Mouse (Mus musculus) cerebellum, postnatal 25 days (tissue): ENCODE results near the gene Txndc15.

Experiments used
- DNase-seq, 2 experiments: peaks; one replicate each; pipeline ENCODE4 v3.0.0; 2021; ENCODE audit warnings: mixed read lengths in 2 of 2

Txndc15 gene

DNA sequence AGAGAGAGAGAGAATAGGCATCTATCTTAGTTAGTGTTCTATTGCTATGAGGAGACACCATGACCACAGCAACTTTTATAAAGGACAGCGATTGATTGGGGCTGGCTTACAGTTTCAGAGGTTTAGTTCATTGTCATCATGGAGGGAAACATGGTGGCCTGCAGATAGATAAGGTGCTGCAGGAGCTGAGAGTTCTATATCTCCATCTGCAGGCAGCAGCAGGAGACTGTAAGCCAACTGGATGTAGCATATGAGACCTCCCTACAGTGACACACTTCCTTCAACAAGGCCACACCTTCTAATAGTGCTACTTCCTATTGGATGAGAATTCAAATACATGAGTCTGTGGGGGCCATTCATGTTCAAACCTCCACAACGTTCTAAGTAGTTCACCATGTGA is 17.7 kb downstream of the Txndc15 start:
- DNase-seq, result no peak

DNA sequence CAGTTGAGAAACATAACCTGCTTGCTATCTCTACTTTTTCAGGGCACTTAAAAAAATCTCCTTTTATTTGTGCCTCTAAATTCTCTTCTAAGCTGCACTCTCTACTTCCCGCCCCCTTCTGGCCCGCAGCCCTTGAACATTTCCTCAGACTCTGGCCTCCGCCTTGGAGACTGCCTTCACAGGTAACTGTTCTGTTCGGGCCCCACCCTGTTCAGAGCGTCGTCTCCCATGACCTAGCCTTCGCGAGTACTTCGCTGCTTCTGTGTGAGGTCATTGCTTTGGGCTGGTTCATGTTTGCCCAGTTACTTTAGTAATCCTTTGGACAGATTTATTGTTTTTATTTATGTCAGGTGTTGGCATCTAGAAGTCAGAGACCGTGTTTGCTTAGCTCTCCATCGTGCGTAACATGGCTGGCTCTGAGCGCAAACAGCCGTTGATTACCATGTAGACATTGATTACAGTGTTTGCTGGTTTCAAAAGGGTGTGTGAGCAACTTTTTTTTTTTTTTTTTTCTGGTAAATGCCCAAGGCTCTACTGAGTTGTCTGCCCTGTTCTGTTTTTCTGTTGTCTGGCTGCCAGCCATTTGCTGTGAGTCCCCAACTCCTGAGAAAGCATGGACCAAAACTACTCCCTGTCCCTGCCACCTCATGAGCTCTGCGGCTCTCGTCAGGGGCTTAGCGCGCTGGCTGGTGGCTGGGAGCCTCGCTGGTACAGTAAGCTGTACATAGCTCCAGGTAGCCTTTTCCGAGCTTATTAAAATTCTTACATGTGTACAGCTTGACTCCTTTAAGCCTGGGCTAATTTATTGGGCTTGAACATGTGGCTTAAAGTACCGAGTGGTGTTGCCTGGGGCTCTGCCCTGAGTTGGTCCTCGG is 19.4 kb downstream of the Txndc15 start:
- no peak for DNase-seq

DNA sequence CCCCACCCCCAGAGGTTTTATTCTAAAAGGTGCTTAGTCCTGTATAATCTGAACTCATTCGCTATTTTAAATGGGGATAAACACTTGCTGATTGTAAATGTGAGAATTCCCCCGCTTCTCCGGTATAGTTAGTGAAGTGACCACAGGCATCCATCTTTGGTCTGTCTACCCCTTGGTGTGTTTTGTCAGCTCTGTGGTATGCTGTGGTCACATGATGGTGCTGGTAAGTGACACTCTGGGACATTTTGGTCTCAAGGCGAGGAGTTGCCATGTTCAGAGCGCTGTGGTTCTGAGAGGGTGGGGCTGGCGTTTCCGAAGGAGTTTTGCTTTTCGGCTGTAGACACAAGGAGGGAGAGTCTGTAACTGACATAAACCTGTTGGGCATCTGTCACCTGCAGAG is 23.4 kb downstream of the Txndc15 start:
- no peak for DNase-seq

DNA sequence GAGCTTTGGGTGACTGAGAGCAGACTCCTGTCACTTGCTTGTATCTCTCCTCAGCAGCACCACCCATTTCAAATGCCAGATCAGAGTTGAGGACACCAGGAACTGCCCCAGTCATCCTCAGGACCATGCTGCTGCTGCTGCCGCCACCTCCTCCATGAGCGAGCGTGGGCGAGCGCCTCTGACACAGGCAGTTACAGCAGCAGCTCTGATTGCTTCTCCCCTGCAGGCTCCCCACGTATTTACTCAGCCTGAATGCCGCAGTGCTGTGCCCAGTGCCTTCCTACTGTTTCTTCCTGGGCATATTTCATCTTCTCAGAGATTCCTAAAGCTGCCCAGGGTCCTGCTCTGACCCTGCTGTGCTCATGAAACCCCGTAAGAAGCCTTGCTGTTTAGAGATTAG is 27.9 kb downstream of the Txndc15 start:
- no peak for DNase-seq

DNA sequence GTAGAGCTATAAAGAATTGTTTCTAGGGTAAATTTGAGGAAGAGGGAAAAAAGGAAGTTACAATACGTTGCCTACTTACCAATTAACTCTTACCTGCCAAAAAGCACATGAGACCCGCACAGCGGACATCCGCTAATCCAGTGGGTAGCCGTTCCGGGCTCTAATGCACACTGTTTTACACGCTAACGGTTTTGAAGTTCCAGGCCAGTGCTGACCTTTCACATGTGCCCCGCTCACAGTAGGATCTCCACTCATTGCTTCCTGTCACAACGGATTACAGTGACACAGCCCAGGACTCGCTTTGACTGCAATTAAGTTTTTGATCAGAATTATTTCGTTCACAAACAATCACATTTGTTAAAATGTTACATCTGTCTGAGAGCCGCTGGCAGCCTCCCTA is 39.9 kb downstream of the Txndc15 start:
- DNase-seq, result no peak

DNA sequence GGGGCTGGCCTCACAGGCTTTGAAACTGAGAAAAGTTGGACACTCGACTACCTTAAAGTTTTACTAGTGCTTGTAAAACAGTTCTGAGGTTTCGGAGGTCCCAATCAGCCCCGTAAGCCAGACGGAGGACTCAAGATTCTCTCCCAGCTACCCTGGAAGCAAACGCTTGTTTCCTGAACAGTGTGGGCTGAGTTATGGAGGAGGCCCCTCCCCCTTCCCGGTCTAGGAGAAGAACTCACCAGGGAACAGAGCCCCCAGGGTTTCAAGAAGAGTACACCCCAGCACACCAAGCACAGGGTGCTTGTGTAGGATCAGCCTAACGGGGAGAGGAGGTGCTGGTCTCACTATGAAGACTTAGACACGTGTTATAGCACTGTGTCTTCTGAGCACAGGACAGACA is 42.3 kb downstream of the Txndc15 start:
- no peak for DNase-seq

DNA sequence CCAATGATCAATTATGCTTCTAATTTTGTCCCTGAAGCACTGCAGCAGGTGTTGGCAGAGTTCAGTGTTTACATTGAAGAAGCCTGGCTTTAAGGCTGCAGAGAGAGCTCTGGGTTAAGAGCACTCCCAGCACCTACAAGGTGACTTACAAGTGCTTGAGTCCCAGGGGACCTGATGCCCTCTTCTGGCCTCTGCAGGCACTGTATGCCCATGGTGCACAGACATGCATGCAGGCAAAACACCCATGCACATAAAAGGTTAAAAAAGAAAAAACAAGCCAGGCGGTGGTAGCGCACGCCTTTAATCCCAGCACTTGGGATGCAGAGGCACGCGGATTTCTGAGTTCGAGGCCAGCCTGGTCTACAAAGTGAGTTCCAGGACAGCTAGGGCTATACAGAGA is 43.2 kb downstream of the Txndc15 start:
- no peak for DNase-seq

DNA sequence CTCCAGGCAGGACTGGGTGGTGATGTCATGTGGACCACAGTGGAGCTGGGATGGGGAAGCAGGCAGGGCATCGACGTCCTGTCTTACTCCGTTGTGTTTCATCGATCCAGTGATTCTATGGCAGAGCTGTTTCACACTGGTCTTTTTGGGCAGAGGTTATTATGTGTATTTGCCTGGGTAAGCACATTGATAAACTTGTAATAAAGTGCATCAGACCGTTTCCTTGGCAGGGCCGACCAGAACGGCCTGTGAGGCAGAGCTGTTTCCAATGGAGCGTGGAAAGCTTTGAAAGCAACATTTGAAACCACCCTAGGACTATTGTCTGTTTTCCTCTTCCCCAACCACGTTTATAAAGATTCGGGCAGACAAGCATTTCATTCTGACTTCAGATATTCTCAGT is 46.1 kb downstream of the Txndc15 start:
- no peak for DNase-seq

DNA sequence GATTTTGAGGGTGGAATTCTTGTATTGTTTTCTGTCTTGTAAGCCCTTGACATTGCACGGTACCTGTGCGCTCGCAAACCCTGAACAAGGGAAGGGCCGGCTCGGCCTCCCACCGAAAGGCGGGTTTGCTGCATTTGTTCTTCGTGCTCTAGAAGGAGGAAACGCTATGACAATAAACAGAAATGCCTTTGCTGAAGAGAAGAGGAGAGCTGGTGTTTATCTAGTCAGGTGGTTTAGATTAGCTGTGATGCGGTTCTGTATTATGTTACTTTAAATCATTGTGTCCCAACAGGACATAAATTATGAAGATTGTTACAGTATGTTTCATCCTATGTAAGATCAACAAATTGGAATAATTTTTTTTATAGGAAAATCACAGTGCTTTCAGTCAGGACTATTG is 47.0 kb downstream of the Txndc15 start:
- no peak for DNase-seq

DNA sequence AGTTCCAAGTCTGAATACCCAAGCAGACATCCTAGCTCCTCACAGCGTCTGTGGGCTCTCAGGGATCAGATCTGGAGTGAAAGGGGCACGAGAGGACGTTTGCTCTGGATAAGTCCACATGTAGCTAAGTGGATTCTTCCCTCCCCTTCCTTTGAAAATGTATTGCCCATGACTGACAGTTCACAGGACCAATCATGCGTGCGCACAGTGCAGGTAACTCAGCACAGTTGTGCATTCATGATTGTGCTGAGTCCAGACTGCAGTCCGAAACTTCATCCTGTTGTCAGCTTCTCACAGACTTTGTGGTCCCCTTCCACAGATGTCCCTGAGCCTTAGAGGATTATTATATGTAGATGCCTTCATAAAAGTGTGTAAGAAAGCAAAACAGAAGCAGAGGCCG is 59.9 kb downstream of the Txndc15 start:
- DNase-seq, result no peak

DNA sequence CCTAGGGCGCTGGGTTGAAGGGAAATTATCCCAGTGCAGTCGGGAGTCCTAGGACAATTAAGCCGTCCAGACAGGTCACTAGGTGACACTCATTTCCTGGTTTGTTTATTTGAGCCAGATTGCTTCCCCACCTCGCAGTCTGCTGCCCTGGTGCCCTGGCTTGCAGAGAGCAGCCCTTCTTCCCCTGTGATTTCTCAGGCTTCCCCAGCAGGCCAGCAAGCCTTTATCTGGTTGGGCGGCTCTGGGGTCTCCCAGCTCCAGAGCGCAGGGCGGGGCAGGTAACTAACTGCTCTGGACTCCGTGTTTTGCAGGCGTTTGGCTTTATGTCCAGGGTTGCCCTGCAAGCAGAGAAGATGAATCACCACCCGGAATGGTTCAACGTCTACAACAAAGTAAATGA is 60.6 kb downstream of the Txndc15 start:
- no peak for DNase-seq
